Mouse (Mus musculus): Measurements from ENCODE around the gene Eef1akmt3.

- no peak for TF ChIP-seq GATA1 (IDR thresholded peaks at IDR 0.05; ENCODE audit: low read length)
- TF ChIP-seq TAL1 (IDR thresholded peaks at IDR 0.05; ENCODE audit: low read length), result no peak
Observed at GRCm38 (mm10) chr10:127058708-127059107, 17.4 kb upstream of the Eef1akmt3 start.
